Mouse (Mus musculus) gastrocnemius, postnatal 25 days (tissue): ENCODE measurements around the gene Ttc7b. TPM values are rescaled to one million over a fixed set of nuclear protein-coding genes. Genes with fewer than 3 reads are reported as not detected.
A peak's percentile ranks its signal among the peaks of the same experiment; 100 is the strongest.

ENCODE experiments used
- DNase-seq: peaks from one replicate; pipeline ENCODE4 v3.0.0; 2022
- total RNA-seq, 2 experiments: library from RNA; stranded (reverse); gene quantifications; 1 replicate in 1 of 2; 2 replicates in 1 of 2; pipeline ENCODE4 v1.2.3; 2021

Ttc7b gene
- total RNA-seq, 2 experiments from 2014 or later, result 98.3 to 136 TPM

GRCm38 (mm10) chr12:100488368-100488767 lies 32.3 kb downstream of the Ttc7b start:
- DNase-seq, result no peak

- no peak for DNase-seq
These were observed 34.4 kb downstream of the Ttc7b start for GRCm38 (mm10) chr12:100486232-100486631.

- DNase-seq, result no peak
These were observed 37.6 kb downstream of the Ttc7b start for GRCm38 (mm10) chr12:100483054-100483453.

GRCm38 (mm10) chr12:100482255-100482654 lies 38.4 kb downstream of the Ttc7b start:
- DNase-seq, result no peak

- no peak for DNase-seq
These were observed 39.1 kb downstream of the Ttc7b start for GRCm38 (mm10) chr12:100481443-100482026.

GRCm38 (mm10) chr12:100480642-100481442 lies 39.8 kb downstream of the Ttc7b start:
- DNase-seq, result peak; percentile 55

GRCm38 (mm10) chr12:100479892-100480621 lies 40.6 kb downstream of the Ttc7b start:
- peak; percentile 39 for DNase-seq

GRCm38 (mm10) chr12:100479270-100479869 lies 41.3 kb downstream of the Ttc7b start:
- no peak for DNase-seq

GRCm38 (mm10) chr12:100478615-100479014 lies 42.0 kb downstream of the Ttc7b start:
- DNase-seq, result peak; percentile 46

GRCm38 (mm10) chr12:100478151-100478550 lies 42.5 kb downstream of the Ttc7b start:
- peak; percentile 46 for DNase-seq

- no peak for DNase-seq
These were observed 43.2 kb downstream of the Ttc7b start for GRCm38 (mm10) chr12:100477474-100477873.

- DNase-seq, result no peak
These were observed 44.3 kb downstream of the Ttc7b start for GRCm38 (mm10) chr12:100476351-100476750.

GRCm38 (mm10) chr12:100475489-100475888 lies 45.1 kb downstream of the Ttc7b start:
- no peak for DNase-seq

- no peak for DNase-seq
These were observed 45.8 kb downstream of the Ttc7b start for GRCm38 (mm10) chr12:100474661-100475321.

GRCm38 (mm10) chr12:100470295-100470694 lies 50.3 kb downstream of the Ttc7b start:
- no peak for DNase-seq

- no peak for DNase-seq
These were observed 50.9 kb downstream of the Ttc7b start for GRCm38 (mm10) chr12:100469503-100470293.

GRCm38 (mm10) chr12:100465101-100465715 lies 55.4 kb downstream of the Ttc7b start:
- no peak for DNase-seq

GRCm38 (mm10) chr12:100457701-100458100 lies 62.9 kb downstream of the Ttc7b start:
- DNase-seq, result no peak

GRCm38 (mm10) chr12:100456257-100456975 lies 64.2 kb downstream of the Ttc7b start:
- peak; percentile 42 for DNase-seq

GRCm38 (mm10) chr12:100455453-100455852 lies 65.2 kb downstream of the Ttc7b start:
- DNase-seq, result peak; percentile 72
